Mouse (Mus musculus): ENCODE data around the gene Nr2f1.

The Nr2f1 gene

DNA sequence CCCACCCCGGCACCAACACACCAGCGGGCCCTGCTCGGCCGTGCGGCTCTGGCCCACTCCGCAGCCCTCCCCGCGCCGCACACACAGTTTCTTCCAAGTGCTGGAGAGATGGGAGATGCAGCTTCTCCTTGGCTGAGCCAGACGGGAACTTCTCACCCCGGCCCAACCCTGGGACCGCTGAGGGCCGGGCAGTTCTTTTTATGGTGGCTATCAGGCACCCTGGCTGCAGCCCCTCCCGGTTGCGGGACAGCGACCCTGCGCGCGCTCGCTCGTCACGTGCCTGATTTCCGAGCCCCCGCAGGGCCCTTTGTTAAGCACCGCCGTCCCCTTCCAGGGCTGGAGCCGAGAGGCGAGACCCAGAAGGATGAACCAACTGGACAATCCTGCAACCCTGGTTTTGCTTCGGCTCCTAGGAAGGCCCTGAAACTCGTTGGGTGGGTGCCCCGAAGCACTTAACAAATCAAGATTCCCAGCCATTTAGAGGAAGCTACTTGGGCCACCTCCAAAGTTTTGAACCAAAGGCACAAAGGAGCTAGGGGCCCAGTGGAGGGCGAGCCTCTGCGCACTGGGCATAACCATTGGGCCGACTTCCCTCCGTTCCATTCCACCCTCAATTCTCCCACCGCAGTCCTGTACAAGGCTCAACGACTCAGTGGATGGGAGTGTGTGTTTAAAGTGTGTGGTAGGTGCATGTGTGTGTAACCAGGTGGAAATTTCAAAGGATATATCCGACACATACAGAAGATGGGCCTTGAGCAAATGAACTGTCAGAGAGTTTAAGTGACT, 20.1 kb downstream of the Nr2f1 start:
- no peak for DNase-seq (ENCODE audit: low spot score)

DNA sequence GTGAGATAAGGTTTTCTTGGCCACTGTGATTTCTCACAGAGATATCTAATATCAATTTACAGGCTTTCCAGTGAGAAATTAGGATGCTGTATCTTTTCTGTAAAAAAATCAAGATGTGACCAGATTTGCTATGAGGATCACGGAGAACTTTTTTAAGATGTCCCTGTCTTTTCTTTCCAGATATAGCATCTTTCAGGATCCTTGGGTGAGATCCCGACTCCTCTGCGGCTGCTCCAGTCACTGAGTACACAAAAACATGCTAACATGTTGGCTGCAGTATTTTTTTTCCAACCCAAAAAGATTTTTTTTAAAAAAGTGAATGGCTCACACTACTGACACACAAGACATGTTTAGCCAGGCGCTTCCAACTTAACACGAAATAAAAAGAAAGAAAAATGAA, 20.8 kb downstream of the Nr2f1 start:
- DNase-seq (ENCODE audit: low spot score) = no peak

DNA sequence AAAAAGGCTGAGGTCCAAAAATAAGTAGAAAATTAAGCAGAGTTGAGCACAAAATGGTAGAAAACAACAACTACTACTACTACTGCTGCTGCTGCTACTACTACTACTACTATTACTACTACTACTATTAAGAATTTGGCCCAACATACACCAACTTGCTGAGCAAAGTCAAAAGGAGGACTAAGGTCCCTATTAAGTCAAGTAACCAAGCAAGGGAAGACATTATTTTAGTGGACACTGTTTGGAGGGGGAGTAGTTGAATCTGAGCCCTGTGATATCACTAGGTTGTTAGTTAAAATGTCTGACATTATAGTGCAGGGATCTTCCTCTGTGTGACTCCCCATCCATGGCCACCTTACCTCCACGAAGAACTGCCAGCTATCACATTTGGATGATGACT, 21.5 kb downstream of the Nr2f1 start:
- no peak for DNase-seq (ENCODE audit: low spot score)

DNA sequence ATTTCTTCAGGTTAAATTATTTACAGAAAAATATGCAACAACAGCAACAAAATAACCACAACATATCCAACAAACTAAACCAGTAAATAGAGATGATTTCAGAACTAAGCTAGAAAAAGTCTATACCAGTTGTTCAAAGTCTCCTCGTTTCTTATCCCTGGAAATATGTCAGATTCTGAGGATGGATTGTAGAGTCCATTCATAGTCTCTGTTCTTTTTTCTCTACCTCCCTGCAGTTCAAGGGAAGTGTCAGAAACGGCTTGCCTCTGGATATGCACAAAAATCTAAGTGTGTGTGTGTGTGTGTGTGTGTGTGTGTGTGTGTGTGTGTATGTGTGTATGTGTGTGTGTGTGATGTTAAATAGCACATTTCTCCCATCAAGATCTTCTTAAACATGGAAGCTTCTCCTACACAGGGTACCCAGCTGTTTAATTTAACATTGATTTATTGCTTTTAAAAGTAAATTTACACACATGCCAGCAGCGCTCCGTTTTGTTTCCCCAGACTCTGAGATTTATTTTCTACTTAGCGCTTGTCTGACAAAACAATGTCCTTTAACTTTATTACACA, 22.1 kb downstream of the Nr2f1 start:
- DNase-seq (ENCODE audit: low spot score) = no peak

DNA sequence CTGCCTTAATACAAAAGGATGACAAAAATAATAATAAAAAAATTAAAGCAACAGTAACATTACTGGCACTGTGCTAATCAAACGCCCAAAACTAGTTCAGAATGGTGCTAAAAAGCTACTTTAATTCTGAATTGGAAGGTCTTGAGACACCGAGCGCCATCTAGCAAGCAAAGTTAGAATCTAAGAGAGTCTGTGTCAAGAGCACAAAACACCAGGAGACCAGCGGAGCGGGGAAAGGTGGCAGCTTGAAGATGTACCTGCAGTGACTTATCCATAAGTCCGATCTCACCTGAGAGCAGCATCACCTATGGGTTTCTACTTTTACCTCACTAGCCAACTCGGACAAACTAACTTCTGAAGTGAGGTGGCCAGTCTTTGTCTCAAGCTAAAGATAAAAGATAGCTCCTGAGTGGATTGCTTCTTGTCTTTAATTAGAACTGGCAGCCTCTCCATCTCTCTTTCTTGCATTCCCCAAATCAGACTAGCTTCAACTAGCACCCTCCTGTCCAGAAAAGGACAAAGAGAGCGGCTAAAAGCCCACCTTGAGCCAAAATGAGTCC, 23.7 kb downstream of the Nr2f1 start:
- DNase-seq (ENCODE audit: low spot score) = no peak

DNA sequence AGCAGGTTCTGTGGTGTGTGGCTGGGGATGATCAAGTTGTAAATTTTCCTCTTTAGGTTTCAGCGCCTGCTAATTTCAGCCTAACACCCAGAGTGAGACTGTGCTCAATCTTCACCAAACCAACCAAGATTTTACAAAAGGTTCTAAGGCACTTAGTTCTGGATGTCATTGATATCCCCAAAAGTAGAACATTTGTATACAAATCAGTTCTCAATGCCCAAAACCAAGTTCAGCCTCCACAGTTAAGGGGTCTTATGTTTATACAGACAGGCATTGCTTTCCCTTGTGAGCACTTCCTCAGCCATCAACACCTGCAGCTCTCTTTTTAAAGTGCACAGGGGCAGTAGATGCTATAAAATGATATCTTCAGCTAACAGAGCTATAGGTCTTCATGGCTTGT, 24.7 kb downstream of the Nr2f1 start:
- DNase-seq (ENCODE audit: low spot score) = no peak

DNA sequence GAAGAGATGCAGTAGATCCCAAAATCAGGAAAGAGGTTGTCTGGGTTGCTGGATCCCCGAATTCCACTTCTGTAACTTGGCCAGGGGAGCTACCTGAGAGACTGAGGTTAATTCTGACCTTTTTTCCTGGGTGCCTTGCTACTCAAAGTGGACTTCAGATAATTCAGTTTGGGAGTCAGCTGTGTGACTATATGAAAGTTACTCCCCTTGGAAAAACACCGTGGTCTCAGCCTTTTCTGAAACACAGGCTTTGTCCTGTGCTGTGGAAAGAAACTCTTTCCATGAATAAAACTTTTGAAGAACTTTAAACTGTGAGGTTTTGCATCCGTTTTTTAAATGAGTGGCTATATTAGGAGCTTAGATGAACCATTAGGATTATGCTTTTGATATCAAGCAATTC, 25.4 kb downstream of the Nr2f1 start:
- DNase-seq (ENCODE audit: low spot score) = no peak

DNA sequence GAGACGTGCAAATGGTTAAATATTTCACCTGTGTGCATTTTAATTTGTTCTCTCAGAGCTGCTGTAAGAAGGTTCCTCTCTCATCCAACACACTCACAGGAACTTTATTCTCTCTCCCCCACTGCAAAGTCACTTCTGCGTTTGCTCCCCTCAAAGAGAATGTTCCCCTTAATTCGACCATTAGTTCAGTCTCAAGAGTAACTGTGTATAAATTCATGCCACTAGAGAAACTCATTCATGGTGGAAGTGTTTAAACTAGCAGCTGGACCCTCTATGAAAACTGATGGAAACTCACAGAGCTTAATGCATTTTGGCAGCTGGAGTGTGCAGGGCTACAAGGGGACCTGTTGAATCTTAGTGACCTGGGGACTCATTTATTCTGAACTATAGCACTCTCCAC, 26.7 kb downstream of the Nr2f1 start:
- no peak for DNase-seq (ENCODE audit: low spot score)

DNA sequence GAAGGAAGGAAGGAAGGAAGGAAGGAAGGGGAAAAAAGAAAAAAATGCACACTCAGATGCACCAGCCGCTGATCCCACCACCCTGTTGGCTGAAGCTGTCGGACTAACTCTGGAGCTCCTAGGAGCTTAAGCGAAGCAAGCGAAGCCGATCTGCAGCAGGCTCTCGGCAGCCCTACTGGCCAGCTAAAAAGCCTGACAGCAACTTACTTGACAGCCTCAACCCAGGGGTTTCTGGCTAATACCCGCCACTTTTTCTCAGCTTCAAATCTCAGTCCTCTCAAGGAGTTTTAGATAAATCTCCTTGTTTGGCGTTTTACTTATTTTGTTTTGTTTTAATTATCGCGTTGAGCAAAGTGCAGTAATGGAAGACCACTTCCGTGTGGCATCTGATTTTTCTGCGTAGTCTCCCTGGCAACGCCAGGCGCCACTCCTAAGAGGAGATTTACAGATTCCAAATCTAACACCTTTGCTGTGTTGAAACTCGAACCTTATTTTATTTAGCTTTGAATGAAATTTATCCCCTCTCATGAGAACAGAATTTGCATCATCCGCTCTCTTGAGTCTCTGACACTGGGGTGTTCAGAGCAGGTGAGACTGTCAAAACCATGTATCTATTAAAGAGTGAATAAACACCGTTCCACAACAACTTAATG, 27.4 kb downstream of the Nr2f1 start:
- DNase-seq (ENCODE audit: low spot score) = no peak

DNA sequence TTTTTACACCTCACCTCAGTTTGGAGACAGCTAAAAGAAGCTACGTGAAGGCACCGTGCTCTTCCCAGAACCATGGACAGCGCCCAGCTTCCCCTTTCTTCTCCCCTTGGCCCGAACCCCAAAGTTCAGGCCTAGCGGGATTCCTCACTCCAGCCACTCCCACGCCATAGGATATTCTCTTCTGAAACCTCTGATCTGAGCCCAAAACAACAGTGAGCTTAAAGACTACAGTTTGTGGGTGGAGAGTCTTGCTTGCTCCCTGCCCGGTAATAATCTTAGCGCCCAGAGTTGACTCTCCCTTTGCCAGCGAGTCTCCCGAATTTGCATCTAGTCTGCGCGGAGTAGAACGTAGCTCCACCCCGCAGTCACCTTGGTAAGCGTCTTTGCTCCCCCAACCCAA, 28.2 kb downstream of the Nr2f1 start:
- DNase-seq (ENCODE audit: low spot score) = no peak

DNA sequence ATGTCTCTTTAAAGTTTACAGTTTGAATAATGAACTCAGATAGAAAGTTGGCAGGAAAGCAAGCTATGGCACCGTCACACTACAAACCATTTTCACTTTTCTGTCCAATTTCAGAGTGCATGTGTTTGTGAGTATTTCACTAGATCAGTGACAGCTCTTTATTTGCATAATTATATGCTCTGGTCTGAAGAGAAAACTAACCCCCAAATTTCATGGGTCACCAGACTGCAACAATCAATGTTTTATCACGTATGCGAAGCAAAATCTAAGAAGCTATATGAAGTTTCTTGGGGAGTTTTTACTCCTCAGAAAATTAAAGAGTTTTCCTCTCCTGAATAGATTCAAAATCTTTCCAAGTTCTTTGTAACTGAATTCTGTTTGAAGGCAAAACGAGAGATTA, 31.4 kb downstream of the Nr2f1 start:
- DNase-seq (ENCODE audit: low spot score) = no peak

DNA sequence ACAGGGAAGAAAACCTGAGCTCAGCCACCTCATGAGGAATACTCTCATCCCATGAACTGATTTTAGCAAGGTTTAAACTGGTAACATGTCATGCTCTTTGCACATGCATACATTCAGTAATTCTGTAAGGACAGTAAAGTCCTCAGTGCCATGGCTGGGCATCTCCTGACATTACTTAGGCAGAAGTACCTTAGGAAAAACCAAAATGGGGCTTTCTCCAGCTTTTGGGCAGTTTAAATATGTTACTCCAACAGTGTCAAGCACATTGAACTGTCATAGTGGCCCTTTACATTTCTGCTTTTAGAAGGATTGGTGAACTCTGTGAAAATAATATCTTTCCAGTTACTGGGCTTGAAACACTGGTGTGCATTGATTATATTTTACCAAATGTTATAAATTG, 34.6 kb downstream of the Nr2f1 start:
- DNase-seq (ENCODE audit: low spot score) = no peak

DNA sequence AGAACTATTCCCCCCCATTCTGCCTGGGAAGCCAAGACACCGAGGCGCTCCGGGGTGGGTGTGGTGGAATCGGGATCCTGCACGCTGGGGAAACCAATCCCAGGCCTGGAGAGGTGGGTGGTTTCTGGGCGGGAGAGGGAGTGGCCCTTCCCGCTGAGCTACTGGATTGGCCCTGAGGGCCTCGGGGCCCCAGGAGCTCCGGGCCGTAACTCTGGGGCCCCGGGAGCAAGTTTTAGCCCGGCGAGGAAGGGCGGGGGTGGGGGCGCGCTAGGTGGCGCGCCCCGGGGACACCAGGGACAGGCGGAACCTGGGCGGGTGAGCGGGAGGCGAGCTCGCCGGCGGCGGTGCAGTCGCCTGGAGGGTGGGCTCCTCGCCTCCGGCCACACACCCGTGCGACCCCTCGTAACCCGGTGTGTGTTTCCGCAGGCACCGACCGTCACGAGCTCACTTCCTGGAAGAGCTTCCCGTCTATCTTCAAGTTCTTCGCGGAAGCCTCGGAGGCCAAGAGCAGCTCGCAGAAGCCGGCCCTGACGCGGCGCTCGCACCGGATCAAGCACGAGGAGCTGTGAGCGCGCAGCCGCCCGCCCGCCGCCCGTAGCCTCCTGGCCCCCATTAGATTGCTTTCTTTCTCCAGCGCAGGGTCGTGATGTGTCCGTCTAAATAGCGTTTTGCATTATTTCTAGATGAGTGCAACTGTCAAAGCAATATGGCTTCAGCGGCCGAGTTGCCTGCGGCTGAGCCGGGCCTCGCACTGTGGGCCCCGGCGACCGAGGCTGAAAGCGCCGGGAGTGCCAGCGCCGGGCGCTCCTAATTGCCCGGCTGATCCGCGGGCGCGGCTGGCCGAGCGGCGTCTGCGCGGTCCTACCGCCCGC, 36.2 kb downstream of the Nr2f1 start:
- peak; percentile 52 for DNase-seq (ENCODE audit: low spot score)

DNA sequence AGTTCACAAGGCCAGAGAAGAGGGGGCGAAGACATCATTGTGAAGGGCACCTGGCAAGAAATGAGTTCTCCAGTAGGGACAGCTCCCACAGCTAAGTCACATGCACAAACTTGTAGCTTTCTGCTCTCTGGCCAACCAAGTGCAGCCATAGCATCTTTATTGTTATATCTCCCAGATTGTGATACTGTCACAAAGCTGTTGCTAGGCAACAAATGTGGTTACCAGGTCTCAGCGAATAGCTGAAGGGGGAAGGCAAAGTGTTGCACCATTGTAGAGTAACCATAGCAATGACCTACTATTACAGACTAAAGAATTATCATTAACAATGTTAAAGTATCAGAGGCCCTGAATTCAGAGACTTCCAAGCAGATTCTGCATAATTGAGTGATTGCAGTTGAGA, 37.4 kb downstream of the Nr2f1 start:
- no peak for DNase-seq (ENCODE audit: low spot score)

DNA sequence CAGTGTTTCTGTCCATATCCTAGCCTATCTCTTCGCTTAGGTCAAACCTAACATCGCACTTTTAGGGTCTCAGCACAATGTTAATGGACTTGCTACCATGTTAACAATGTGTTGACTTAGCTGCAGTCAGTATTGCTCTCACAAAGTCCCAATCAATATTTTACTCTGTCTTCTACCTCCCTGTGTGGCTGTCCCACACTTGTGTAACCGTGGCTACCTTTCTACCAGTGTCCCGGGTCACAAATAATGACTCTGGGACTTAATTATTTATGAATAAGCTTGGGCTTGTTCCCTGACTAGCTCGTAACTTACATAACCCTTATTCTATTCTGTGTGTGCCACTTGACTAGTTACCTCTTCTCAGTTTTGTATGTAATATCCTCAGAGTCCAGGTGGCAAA, 42.1 kb downstream of the Nr2f1 start:
- DNase-seq (ENCODE audit: low spot score) = no peak

Measured in left cerebral cortex, adult 11 months (tissue).